Mouse (Mus musculus): Measurements from ENCODE around the gene Gnb5.
"Not testable (repeated sequence)": the region's sequence is repeated elsewhere in the genome, so short reads cannot be mapped to it uniquely, and the experiment has no call there.

Gnb5 gene

DNA sequence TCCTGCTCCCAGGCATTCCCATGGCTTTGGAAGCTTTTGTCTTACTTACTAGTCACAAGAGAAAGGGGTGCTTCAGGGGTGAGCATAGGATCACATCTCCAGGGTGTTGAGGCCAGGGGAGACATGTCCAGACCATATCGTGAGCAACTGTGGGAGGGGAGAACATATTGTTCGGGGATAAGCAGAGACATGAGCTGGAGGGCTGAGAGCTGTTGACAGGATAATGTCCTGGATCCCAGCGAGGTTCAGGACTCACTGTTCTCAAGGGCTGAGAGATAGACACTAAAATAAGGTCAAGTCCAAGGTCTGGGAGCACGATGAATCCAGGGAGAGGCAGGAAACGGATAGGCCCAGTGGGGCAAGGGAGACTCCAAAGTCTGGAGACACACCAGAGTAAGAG, 56.9 kb downstream of the Gnb5 start:
- DNase-seq = no peak

- DNase-seq = not testable (repeated sequence)
Measured at GRCm38 (mm10) chr9:75363702-75364101, 57.6 kb downstream of the Gnb5 start.

- no peak for DNase-seq
Measured at GRCm38 (mm10) chr9:75365195-75365594, 59.1 kb downstream of the Gnb5 start.

- no peak for DNase-seq
Measured at GRCm38 (mm10) chr9:75366191-75366590, 60.1 kb downstream of the Gnb5 start.

GRCm38 (mm10) chr9:75368779-75369178, 62.7 kb downstream of the Gnb5 start:
- no peak for DNase-seq

GRCm38 (mm10) chr9:75375606-75376005, 69.5 kb downstream of the Gnb5 start:
- DNase-seq = peak; percentile 35

- DNase-seq = no peak
Measured at GRCm38 (mm10) chr9:75376428-75376827, 70.3 kb downstream of the Gnb5 start.

DNA sequence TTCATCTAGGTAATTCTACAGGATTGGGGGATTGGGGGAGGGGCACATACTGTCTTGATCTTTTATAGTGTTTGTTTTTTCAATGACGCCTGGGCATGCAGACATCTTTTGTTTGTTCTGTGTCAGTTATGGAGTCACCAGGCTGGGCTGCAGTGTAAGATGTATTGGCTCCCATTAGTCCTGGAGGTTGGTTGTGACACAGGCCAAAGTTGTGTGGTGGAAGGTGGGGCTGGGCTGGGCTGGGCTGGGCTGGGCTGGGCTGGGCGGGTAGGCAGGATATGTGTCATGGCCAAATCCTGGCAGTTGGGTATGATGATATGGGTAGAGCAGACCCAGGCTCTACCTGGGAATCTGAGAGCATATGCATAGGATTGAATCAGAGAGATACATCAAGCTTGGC, 72.7 kb downstream of the Gnb5 start:
- no peak for DNase-seq

DNA sequence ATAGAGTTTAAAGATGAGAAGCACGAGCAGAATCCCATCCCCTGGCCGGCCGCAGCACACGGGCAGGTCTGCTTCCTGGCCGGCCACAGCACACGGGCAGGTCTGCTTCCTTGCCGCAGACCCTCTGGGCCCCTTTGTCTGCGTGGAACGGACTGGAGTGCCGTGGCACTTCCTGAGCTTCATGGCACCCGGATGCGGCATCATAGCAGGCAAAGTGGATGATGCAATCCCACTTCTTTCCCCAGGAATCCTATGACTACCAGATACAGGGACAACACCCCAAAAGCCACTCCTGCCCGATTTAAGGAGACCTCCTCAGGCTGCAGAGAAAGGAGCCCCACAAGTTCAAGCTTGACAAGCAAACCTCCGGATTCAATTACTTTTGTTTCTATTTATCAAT, 76.7 kb downstream of the Gnb5 start:
- no peak for DNase-seq

GRCm38 (mm10) chr9:75383785-75384184, 77.7 kb downstream of the Gnb5 start:
- DNase-seq = no peak

DNA sequence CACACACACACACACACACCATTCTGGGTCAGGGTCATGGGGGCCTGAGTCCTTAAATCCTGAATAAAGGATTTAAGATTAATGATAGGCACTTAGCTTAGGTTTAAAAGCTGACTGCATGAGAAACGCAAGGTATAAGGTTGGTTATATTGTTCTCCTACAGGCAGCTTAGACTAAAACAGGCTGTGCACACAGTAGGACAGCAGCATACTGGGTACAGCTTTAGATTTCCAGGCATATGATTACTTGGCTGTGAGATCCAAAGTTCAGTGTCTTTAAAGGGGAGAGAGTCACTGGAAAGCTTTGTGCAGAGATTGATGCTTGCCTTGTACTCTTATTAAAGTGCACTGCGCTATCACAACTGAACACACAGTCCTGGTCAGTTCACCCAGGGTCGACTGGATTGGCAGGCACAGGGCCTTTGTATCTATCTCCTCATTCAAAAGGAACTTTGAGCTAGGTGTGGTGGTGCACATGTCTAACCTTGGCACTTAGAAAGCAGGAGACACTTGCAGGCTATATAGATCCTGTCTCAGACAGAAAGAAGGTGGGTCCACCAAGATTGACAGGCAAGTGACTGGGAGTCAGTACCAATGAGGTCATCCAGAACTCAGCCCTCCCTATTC, 78.4 kb downstream of the Gnb5 start:
- no peak for DNase-seq

DNA sequence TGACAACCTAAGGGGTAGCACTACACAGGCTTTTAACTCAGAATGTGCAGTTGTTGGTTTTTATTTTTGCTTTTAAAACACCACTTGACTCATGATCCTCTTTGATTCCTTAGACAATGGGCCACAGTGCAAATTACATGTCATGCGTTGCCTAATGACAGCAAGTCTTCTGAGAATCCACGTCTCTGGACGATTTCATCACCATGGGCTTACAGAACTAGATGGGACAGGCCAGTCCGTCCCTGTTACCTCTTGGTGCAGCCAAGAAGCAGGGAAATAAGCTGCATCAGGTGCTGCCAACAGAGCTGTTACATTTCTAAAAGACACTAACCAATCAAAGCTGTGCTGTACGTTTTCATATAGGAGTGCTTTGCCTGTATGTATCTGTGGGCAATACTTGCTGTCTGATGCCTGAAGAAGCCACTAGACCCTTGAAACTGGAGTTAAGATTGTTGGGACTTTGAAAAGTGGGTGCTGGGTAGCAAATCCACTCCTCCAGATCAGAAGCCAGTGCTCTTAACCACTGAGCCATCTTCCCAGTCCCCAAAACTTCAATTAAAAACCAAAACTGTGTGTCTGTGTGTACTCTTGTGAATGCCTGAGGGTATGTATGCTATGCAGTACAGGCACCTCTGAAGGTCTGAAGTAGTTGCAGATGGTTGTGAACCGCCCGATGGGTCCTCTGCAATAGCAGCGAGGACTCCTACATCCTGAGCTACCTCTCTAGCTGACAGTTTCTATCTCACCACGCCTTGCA, 79.3 kb downstream of the Gnb5 start:
- DNase-seq = no peak

GRCm38 (mm10) chr9:75393251-75393650, 87.2 kb downstream of the Gnb5 start:
- no peak for DNase-seq
